Mouse (Mus musculus) liver, embryonic 16.5 days (tissue): Measurements from ENCODE around the gene Thrap3. TPM values are rescaled to one million over a fixed set of nuclear protein-coding genes. Genes with fewer than 3 reads are reported as not detected.
A peak's percentile ranks its signal among the peaks of the same experiment; 100 is the strongest.
"Not testable (repeated sequence)": the region's sequence is repeated elsewhere in the genome, so short reads cannot be mapped to it uniquely, and the experiment has no call there.

Experiments
- ATAC-seq: fragments of 200-750 bp; cut with Nextera tagmentation; 2 replicates; pipeline ENCODE4 v1.8.0; 2017; ENCODE audit warnings: low read depth, mild to moderate bottlenecking, moderate number of reproducible peaks, moderate library complexity
- H3K27ac ChIP-seq: fragments of 300-500 bp; sonication (generic); 2 replicates; pipeline ENCODE4 v1.5.1; 2014; ENCODE audit warnings: mild to moderate bottlenecking, low read length
- H3K27me3 ChIP-seq: fragments of 300-500 bp; sonication (generic); 2 replicates; pipeline ENCODE4 v1.6.1; 2014; ENCODE audit warnings: low read depth, low read length, mixed read lengths; ENCODE audit not compliant: control insufficient read depth, insufficient read depth
- H3K36me3 ChIP-seq: fragments of 300-500 bp; sonication (generic); 2 replicates; pipeline ENCODE4 v1.6.1; 2014; ENCODE audit warnings: mild to moderate bottlenecking; ENCODE audit not compliant: control insufficient read depth, insufficient read depth
- H3K4me1 ChIP-seq: fragments of 300-500 bp; sonication (generic); 2 replicates; pipeline ENCODE4 v1.6.1; 2014; ENCODE audit warnings: low read depth, low read length, mixed read lengths; ENCODE audit not compliant: control insufficient read depth
- H3K4me2 ChIP-seq: fragments of 300-500 bp; sonication (generic); 2 replicates; pipeline ENCODE4 v1.6.1; 2014; ENCODE audit warnings: low read depth, low read length, mixed read lengths
- H3K4me3 ChIP-seq: fragments of 300-500 bp; sonication (generic); 2 replicates; pipeline ENCODE4 v1.5.1; 2014; ENCODE audit warnings: low read depth, mild to moderate bottlenecking, low read length
- H3K9ac ChIP-seq: fragments of 300-500 bp; sonication (generic); 2 replicates; pipeline ENCODE4 v1.6.1; 2014; ENCODE audit warnings: low read depth, low read length
- H3K9me3 ChIP-seq: fragments of 300-500 bp; sonication (generic); replicated peaks from 2 replicates; pipeline ENCODE4 v1.6.1; 2016; ENCODE audit warnings: low read length; ENCODE audit not compliant: control insufficient read depth
- WGBS: fragments of 180-500 bp; shearing (Covaris S2); extraction: QIAGEN DNeasy Blood & Tissue Kit; methylation state at CpG from one replicate; pipeline ENCODE4 v1.1.7; 2014; ENCODE audit not compliant: insufficient replicate concordance; 5-methylcytosine and 5-hydroxymethylcytosine counted together
- polyA plus RNA-seq: library from polyadenylated mRNA; unstranded; fragments of >200 nt; fragmentation: Nextera tagmentation; extraction: Ambion mirVana; gene quantifications from 2 replicates; pipeline ENCODE4 v1.2.1, GENCODE M21; 2015

Gene Thrap3
- polyA plus RNA-seq, 1 experiment from 2014 or later = 78.4 TPM

- H3K36me3 ChIP-seq = peaks cover 31% of the 10 kb centered on the region
- H3K27ac ChIP-seq = no peak overlapping the region
- no peaks in the 10 kb centered on the region; the same call in 1 of the 2 replicates for H3K4me1 ChIP-seq
- 94% methylated on average over 3 of the region's 3 CpGs for WGBS
- no peak for ATAC-seq
- no peak overlapping the region for H3K4me2 ChIP-seq
- no peak overlapping the region for H3K4me3 ChIP-seq
- H3K9me3 ChIP-seq = no peaks in the 10 kb centered on the region
- no peak overlapping the region for H3K9ac ChIP-seq
- no peaks in the 10 kb centered on the region for H3K27me3 ChIP-seq
These were observed 15.5 kb downstream of the Thrap3 start for GRCm38 (mm10) chr4:126187096-126187495.

- Histone ChIP-seq H3K4me2 (no peak overlapping the region), H3K9ac (no peak overlapping the region), H3K4me3 (no peak overlapping the region), H3K27me3 (no peaks in the 10 kb centered on the region), H3K9me3 (no peaks in the 10 kb centered on the region), H3K4me1 (no peaks in the 10 kb centered on the region; the same call in 1 of the 2 replicates), H3K36me3 (peaks cover 33% of the 10 kb centered on the region), H3K27ac (no peak overlapping the region)
- peak; percentile 32; the same call in 1 of the 2 replicates for ATAC-seq
- WGBS = 78% methylated on average over 5 of the region's 5 CpGs
These were observed 19.5 kb downstream of the Thrap3 start for GRCm38 (mm10) chr4:126183034-126183433.

- peak; percentile 58; the same call in 1 of the 2 replicates for ATAC-seq
- no peaks in the 10 kb centered on the region; the same call in 1 of the 2 replicates for H3K4me1 ChIP-seq
- no peak overlapping the region for H3K27ac ChIP-seq
- peaks cover 46% of the 10 kb centered on the region for H3K36me3 ChIP-seq
- WGBS = 61% methylated on average over 7 of the region's 7 CpGs
- H3K4me3 ChIP-seq = no peak overlapping the region
- H3K4me2 ChIP-seq = no peak overlapping the region
- no peaks in the 10 kb centered on the region for H3K27me3 ChIP-seq
- H3K9ac ChIP-seq = no peak overlapping the region
- no peaks in the 10 kb centered on the region for H3K9me3 ChIP-seq
These were observed 21.2 kb downstream of the Thrap3 start for GRCm38 (mm10) chr4:126181170-126181957.

- H3K9me3 ChIP-seq, H3K9ac ChIP-seq, H3K4me1 ChIP-seq, H3K4me2 ChIP-seq, H3K27ac ChIP-seq, H3K27me3 ChIP-seq, H3K4me3 ChIP-seq: not testable (repeated sequence)
- 79% methylated on average over 7 of the region's 7 CpGs for WGBS
- H3K36me3 ChIP-seq = peaks cover 78% of the 10 kb centered on the region
- peak; percentile 64 for ATAC-seq
These were observed 26.6 kb downstream of the Thrap3 start for GRCm38 (mm10) chr4:126175980-126176379.

GRCm38 (mm10) chr4:126173800-126174199, 28.8 kb downstream of the Thrap3 start:
- peak; percentile 37 for ATAC-seq
- H3K4me3 ChIP-seq = no peak overlapping the region
- no peak overlapping the region for H3K9ac ChIP-seq
- peaks cover 83% of the 10 kb centered on the region for H3K36me3 ChIP-seq
- 79% methylated on average over 5 of the region's 5 CpGs for WGBS
- H3K27ac ChIP-seq = no peak overlapping the region
- H3K9me3 ChIP-seq = no peaks in the 10 kb centered on the region
- no peaks in the 10 kb centered on the region; the same call in 1 of the 2 replicates for H3K4me1 ChIP-seq
- H3K4me2 ChIP-seq = no peak overlapping the region
- no peaks in the 10 kb centered on the region for H3K27me3 ChIP-seq

- not testable (repeated sequence) for H3K4me1 ChIP-seq, H3K4me3 ChIP-seq, H3K9me3 ChIP-seq, ATAC-seq, H3K4me2 ChIP-seq, H3K27ac ChIP-seq, H3K9ac ChIP-seq, H3K27me3 ChIP-seq
- peaks cover 85% of the 10 kb centered on the region for H3K36me3 ChIP-seq
- WGBS = 91% methylated on average over 5 of the region's 5 CpGs
These were observed 31.8 kb downstream of the Thrap3 start for GRCm38 (mm10) chr4:126170737-126171136.

GRCm38 (mm10) chr4:126168851-126169250, 33.7 kb downstream of the Thrap3 start:
- Histone ChIP-seq H3K27ac (no peak overlapping the region), H3K9me3 (no peaks in the 10 kb centered on the region), H3K4me1 (peaks cover under 1% of the 10 kb centered on the region), H3K4me2 (no peak overlapping the region), H3K27me3 (no peaks in the 10 kb centered on the region), H3K36me3 (peaks cover 69% of the 10 kb centered on the region), H3K9ac (no peak overlapping the region), H3K4me3 (no peak overlapping the region)
- no peak for ATAC-seq
- 75% methylated on average over 6 of the region's 6 CpGs for WGBS

GRCm38 (mm10) chr4:126166084-126166483, 36.5 kb downstream of the Thrap3 start:
- Histone ChIP-seq H3K4me3 (no peak overlapping the region), H3K4me1 (peaks cover 16% of the 10 kb centered on the region), H3K9me3 (no peaks in the 10 kb centered on the region), H3K27ac (no peak overlapping the region), H3K9ac (no peak overlapping the region), H3K27me3 (no peaks in the 10 kb centered on the region), H3K36me3 (peaks cover 45% of the 10 kb centered on the region), H3K4me2 (no peak overlapping the region)
- ATAC-seq = no peak
- WGBS = 81% methylated on average over 3 of the region's 3 CpGs

- not testable (repeated sequence) for H3K27ac ChIP-seq, ATAC-seq, H3K4me3 ChIP-seq, H3K9ac ChIP-seq, H3K9me3 ChIP-seq, H3K27me3 ChIP-seq, H3K4me2 ChIP-seq
- 61% methylated on average over 8 of the region's 10 CpGs for WGBS
- Histone ChIP-seq H3K36me3 (peaks cover 38% of the 10 kb centered on the region), H3K4me1 (peaks cover 16% of the 10 kb centered on the region)
These were observed 37.5 kb downstream of the Thrap3 start for GRCm38 (mm10) chr4:126165092-126165491.
